25 mouse cellular contexts compared by ENCODE assay signal in the genomic region with DNA sequence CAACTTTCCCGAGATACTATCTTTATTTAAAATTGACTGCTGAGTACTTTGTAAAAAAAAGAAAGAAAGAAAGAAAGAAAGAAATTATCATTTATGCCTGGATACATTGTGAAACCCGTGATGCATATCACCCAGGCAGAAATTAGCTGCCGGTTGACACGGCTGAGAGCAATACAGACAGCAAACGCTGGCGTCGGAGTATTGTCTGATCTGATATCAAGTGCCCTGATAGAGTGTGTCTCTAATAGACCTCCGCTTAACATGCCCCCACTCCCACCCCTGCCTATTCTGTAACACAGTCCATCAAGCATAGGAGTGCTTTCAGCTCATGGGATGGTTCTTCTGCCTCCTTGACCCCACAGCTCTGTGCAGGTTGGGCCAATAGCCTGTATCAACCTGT. TPM values are rescaled to one million over a fixed set of nuclear protein-coding genes. Genes with fewer than 3 reads are reported as not detected.
"Had no signal": no experiment of that assay in that cellular context is flagged by ENCODE, and none has a peak within 500 bp of the region (broad histone marks: within the 10 kb centered on the region; RNA-seq: fewer than 3 reads in every experiment).

No protein-coding gene starts in this region.

- H3K4me2 ChIP-seq: intestine, embryonic 15.5 days; limb, embryonic 12.5 days; limb, embryonic 15.5 days; liver, embryonic 11.5 days; midbrain, embryonic 13.5 days had no signal

- H3K9ac ChIP-seq: intestine, embryonic 15.5 days; limb, embryonic 12.5 days; limb, embryonic 15.5 days; liver, embryonic 14.5 days; midbrain, embryonic 13.5 days had no signal

- H3K27me3 ChIP-seq: intestine, embryonic 15.5 days; limb, embryonic 15.5 days; midbrain, embryonic 13.5 days had no signal

- H3K4me3 ChIP-seq: intestine, embryonic 15.5 days; limb, embryonic 12.5 days; limb, embryonic 15.5 days; midbrain, embryonic 13.5 days; myocyte had no signal

- H3K9me3 ChIP-seq: intestine, embryonic 15.5 days; limb, embryonic 12.5 days; limb, embryonic 15.5 days; midbrain, embryonic 13.5 days had no signal

- ATAC-seq: intestine, embryonic 15.5 days had no signal

- H3K27ac ChIP-seq: intestine, embryonic 15.5 days; kidney, postnatal 0 days; limb, embryonic 12.5 days; limb, embryonic 15.5 days; liver, embryonic 14.5 days; macrophage; midbrain, embryonic 13.5 days; stomach, postnatal 0 days had no signal

- H3K36me3 ChIP-seq: intestine, embryonic 15.5 days; limb, embryonic 12.5 days; limb, embryonic 15.5 days; midbrain, embryonic 13.5 days had no signal

- DNase-seq: kidney, adult 11 months; kidney, adult 8-10 months; kidney, postnatal 4 days; left cerebral cortex, postnatal 4 days; lung, adult 18-20 months; lung, postnatal 14 days; right cerebral cortex, adult 18-20 months; right cerebral cortex, postnatal 14 days; right cerebral cortex, postnatal 4 days; thymus, adult 2 months; thymus, postnatal 14 days; thymus, postnatal 4 days had no signal

- H3K4me1 ChIP-seq: limb, embryonic 15.5 days; midbrain, embryonic 13.5 days had no signal

RNA-seq across cellular contexts. Expression of gene Pcare, which starts 5.1 kb away (rescaled TPM):
- polyA plus RNA-seq: intestine, embryonic 15.5 days; kidney, postnatal 0 days; limb, embryonic 12.5 days; limb, embryonic 15.5 days; liver, embryonic 11.5 days; lung, embryonic 16.5 days; macrophage; midbrain, embryonic 13.5 days; myocyte; neural tube, embryonic 11.5 days; stomach, embryonic 14.5 days; stomach, postnatal 0 days; thymus, adult 2 months had no signal

RNA-seq across cellular contexts. Expression of gene Clip4, which starts 20.7 kb away (rescaled TPM):
- polyA plus RNA-seq: macrophage had no signal
